Mouse (Mus musculus) olfactory bulb, adult 2 months (tissue): ENCODE data around the gene Olfr54.

Source experiments
- CTCF ChIP-seq: fragments of 200-500 bp; IDR thresholded peaks from 2 replicates; pipeline ENCODE4 v1.5.1; 2012; ENCODE audit warnings: low read depth, mild to moderate bottlenecking, low read length, moderate library complexity; ENCODE audit not compliant: insufficient read depth
- POLR2A ChIP-seq: fragments of 200-500 bp; IDR thresholded peaks from 2 replicates; pipeline ENCODE4 v1.6.1; 2012; ENCODE audit warnings: mild to moderate bottlenecking, low read depth, low read length, moderate library complexity; ENCODE audit not compliant: insufficient read depth

DNA sequence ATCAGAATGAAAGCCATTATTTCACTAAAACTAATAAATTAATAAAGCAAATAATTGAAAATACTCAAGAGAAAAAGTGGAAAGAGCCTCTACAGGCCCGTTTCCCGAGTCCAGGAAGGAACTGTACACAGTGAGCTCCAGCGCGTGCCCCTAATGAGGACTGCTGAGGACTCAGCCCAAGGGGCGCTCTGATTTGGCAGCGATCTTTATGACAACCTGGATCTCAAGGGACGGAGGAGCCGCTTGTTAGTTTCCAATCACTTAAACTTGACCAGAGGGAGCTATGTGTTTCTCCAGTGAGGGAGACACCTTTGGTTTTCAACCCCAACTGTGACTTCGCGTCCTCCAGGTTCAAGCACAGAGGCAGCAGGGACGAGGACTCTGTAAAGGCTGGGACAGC is 47.8 kb upstream of the Olfr54 start, which contains the start of gene Olfr1378:
- no peak for TF ChIP-seq CTCF
- no peak for TF ChIP-seq POLR2A
